Mouse (Mus musculus): Measurements from ENCODE around the gene Dppa4. TPM values are rescaled to one million over a fixed set of nuclear protein-coding genes. Genes with fewer than 3 reads are reported as not detected.

The Dppa4 gene
- not detected for polyA plus RNA-seq (2017; shearing (Covaris generic))

DNA sequence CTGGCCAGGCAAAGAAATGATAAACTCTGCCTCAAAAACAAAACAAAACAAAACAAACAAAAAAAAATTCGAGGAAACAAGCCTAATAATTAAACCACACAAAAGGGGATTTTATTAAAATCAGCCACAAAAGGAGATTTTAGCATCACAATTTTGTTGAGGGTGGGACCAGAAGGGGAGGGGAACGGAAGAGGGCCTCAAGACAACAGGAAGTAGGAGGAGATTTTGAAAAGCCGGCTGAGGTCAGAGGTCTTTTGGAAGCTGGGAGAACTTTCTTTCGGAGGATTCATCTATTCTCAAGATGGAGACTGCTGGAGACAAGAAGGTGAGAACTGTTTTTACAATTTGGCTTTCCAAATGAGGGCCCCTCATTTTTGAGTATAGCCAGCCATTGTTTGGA, at the start of gene Dppa4:
TSS of gene Dppa4 (plus strand) at position 217 of the 400 bp plus-strand sequence.

DNA sequence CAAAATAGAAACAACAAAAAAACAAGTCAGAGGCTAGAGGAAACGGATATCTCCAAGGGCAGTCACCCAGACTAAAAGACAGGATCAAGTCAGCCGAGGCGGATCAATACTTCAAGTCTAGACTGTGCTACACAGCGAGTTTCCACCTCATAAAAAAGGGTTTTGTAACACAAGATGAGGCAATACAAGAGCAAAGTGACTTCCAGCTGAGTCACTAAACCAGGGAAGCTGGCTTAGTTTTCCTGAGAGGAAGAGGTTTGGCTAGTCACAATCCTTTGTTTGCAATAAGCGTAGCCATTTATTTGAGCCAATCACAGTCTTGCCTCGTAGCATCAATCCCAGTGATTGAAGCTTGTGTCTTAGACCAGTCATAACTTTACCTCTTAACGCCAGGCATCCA, 20.0 kb downstream of the Dppa4 start, which contains the start of gene Dppa2:
TSS of gene Dppa2 (plus strand) at position 400 of the 400 bp plus-strand sequence.

Other genes starting within 250 kb of the Dppa4 start
- gene Dppa2, start 20.2 kb downstream of the Dppa4 start, polyA plus RNA-seq (2017; shearing (Covaris generic)): not detected
- gene Gm5485, start 128.7 kb downstream of the Dppa4 start, polyA plus RNA-seq (2017; shearing (Covaris generic)): not detected
- 0.47 TPM for gene Morc1, start 147.5 kb downstream of the Dppa4 start, polyA plus RNA-seq (2017; shearing (Covaris generic))

All from CD4-positive, CD25-positive, alpha-beta regulatory T cell, adult 9 weeks (primary cell).